Mouse (Mus musculus): ENCODE results near the gene Borcs6.

- TF ChIP-seq CTCF (IDR thresholded peaks at IDR 0.05; ENCODE audit: low read depth) = no peak
- TF ChIP-seq EP300 (IDR thresholded peaks at IDR 0.05; ENCODE audit: low read depth) = peak; percentile 36
Observed at GRCm38 (mm10) chr11:69062761-69063224, 3.3 kb downstream of the Borcs6 start.

Data from liver, postnatal 0 days (tissue).